Mouse (Mus musculus): ENCODE data around the gene Gm10645.

DNA sequence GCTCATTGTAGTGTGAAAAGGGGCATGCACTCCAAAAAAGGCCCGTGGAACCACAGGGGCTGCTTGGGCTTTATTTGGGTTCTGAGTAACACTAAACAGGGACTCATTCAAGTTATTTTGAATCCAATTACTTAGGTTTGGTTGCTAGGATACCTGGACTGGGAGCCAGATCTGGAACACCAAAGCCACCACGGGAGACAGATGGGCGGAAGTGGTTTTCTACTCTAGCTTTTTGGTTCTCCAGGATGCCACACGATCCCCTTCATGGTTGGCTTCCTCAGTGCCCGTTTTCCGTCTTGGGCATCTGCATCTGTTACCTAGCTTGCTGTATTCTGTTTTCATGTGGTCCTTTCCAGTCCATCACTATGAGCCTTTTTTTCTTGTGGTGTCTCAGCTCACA lies 30.1 kb upstream of the Gm10645 start:
- TF ChIP-seq TCF12 (IDR thresholded peaks at IDR 0.05; ENCODE audit: low read depth, low read length) = no peak
- no peak for TF ChIP-seq CTCF (IDR thresholded peaks at IDR 0.05 in 2 of 3, conservative IDR thresholded peaks at IDR 0.05 in 1 of 3; ENCODE audit: control insufficient read depth in 1 of 3, insufficient read depth in 1 of 3, low read depth in 2 of 3, low read length in 3 of 3, poor library complexity in 1 of 3, severe bottlenecking in 1 of 3)
- no peak for TF ChIP-seq HCFC1 (IDR thresholded peaks at IDR 0.05; ENCODE audit: low read depth, low read length)
- no peak for TF ChIP-seq E2F4 (IDR thresholded peaks at IDR 0.05; ENCODE audit: borderline replicate concordance, low read depth, low read length)
- no peak for TF ChIP-seq NRF1 (IDR thresholded peaks at IDR 0.05; ENCODE audit: insufficient read depth, low read depth, low read length, poor library complexity, severe bottlenecking)
- TF ChIP-seq ZNF384 (IDR thresholded peaks at IDR 0.05; ENCODE audit: low read depth, low read length) = no peak
- no peak for TF ChIP-seq POLR2A (IDR thresholded peaks at IDR 0.05; ENCODE audit: control insufficient read depth in 1 of 2, insufficient read depth in 1 of 2, low read depth in 1 of 2, low read length in 2 of 2, poor library complexity in 1 of 2)
- TF ChIP-seq MAX (IDR thresholded peaks at IDR 0.05; ENCODE audit: low read length) = no peak
- TF ChIP-seq UBTF (IDR thresholded peaks at IDR 0.05; ENCODE audit: borderline replicate concordance, insufficient read depth, low read depth, low read length) = no peak
- TF ChIP-seq MAFK (IDR thresholded peaks at IDR 0.05; ENCODE audit: borderline replicate concordance, low read depth, low read length) = no peak
- TF ChIP-seq POLR2AphosphoS2 (IDR thresholded peaks at IDR 0.05; ENCODE audit: low read length) = no peak
